Mouse (Mus musculus): ENCODE results near the gene Fndc8. TPM values are rescaled to one million over a fixed set of nuclear protein-coding genes. Genes with fewer than 3 reads are reported as not detected.

The Fndc8 gene
- total RNA-seq, 2 experiments from 2014 or later: not detected

Other genes with a start within 250 kb of the Fndc8 start
- under 1 TPM in 1 of 2 experiments, not detected in 1; 0.25 TPM for gene Cct6b, start 127.8 kb upstream of the Fndc8 start, total RNA-seq (2021)
- gene Zfp830, start 127.8 kb upstream of the Fndc8 start, total RNA-seq (2021): 10 to 100 TPM; 15.5 to 17.3 TPM
- 10 to 100 TPM; 23.1 to 26.4 TPM for gene Lig3, start 111.0 kb upstream of the Fndc8 start, total RNA-seq (2021)
- 1 to 10 TPM; 8.6 to 9.7 TPM for gene Rffl, start 20.9 kb upstream of the Fndc8 start, total RNA-seq (2021)
- 10 to 100 TPM; 14.1 to 16.6 TPM for gene Rad51d, start 1.5 kb upstream of the Fndc8 start, total RNA-seq (2021)
- 10 to 100 TPM; 32.3 to 32.8 TPM for gene Nle1, start 16.3 kb downstream of the Fndc8 start, total RNA-seq (2021)
- gene Unc45b, start 18.4 kb downstream of the Fndc8 start, total RNA-seq (2021): 1 to 10 TPM; 1.8 to 3.1 TPM
- 1 to 10 TPM; 4.4 to 4.5 TPM for gene Slfn5, start 59.2 kb downstream of the Fndc8 start, total RNA-seq (2021)
- under 1 TPM; 0.48 to 0.57 TPM for gene Slfn9, start 99.7 kb downstream of the Fndc8 start, total RNA-seq (2021)
- gene Slfn8, start 128.7 kb downstream of the Fndc8 start, total RNA-seq (2021): under 1 TPM; 0.50 to 0.87 TPM
- 1 to 10 TPM; 1.3 to 1.6 TPM for gene Slfn2, start 173.0 kb downstream of the Fndc8 start, total RNA-seq (2021)
- gene Slfn1, start 224.7 kb downstream of the Fndc8 start, total RNA-seq (2021): not detected